Mouse (Mus musculus) ES-Bruce4 (cell line): ENCODE results near the gene Sv2a.

Experiments used
- CTCF ChIP-seq: IDR thresholded peaks from one replicate; pipeline ENCODE4 v1.8.1; 2011; ENCODE audit warnings: low read depth, low read length
- EP300 ChIP-seq: IDR thresholded peaks from 2 replicates; pipeline ENCODE4 v1.6.1; 2011; ENCODE audit warnings: low read depth, low read length; ENCODE audit not compliant: insufficient read depth

DNA sequence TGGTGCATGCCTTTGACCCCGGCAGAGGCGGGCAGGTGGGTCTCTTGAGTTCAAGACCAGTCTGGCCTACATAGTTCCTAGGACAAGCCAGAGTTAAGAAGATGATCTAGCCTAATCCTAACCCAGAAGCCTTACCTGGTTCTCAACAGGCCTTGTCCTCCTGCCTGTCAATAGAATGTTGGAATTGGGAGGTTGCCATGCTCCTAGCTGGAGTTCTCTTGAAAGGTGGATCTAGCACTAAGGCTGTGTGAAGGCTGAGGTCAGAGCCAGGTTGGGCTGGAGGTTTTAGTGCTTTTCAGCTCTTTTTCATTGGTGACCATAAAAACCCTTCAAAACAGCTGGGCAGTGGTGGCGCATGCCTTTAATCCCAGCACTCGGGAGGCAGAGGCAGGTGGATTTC, 2.5 kb upstream of the Sv2a start:
- TF ChIP-seq CTCF (no peak), EP300 (no peak)
